Comparison of ENCODE assay signal across 7 mouse cellular contexts in genomic region chr2:165878907-165879361, GRCm38 (mm10). TPM values are rescaled to one million over a fixed set of nuclear protein-coding genes. Genes with fewer than 3 reads are reported as not detected.
DNase-seq lines count a peak whose midpoint lies in the region; ATAC-seq and TF ChIP-seq lines count a peak whose summit lies in the region.

No protein-coding gene starts in this region.

- H3K4me3 ChIP-seq in lung, postnatal 0 days (ENCODE audit: low read depth, low read length) = no peak overlapping the region
- no peak overlapping the region for H3K4me3 ChIP-seq in lung, adult 2 months (replicated peaks; ENCODE audit: extremely low read depth, low read depth, low read length)
- peak overlapping the region; percentile 37 for H3K4me3 ChIP-seq in forebrain, embryonic 15.5 days
- H3K4me3 ChIP-seq in limb, embryonic 13.5 days = peak overlapping the region; percentile 29
- H3K4me3 ChIP-seq in stomach, postnatal 0 days (ENCODE audit: low read depth, low read length) = no peak overlapping the region

- no peak for TF ChIP-seq CTCF in lung, postnatal 0 days (IDR thresholded peaks at IDR 0.05)
- no peak for TF ChIP-seq CTCF in lung, adult 2 months (IDR thresholded peaks at IDR 0.05; ENCODE audit: insufficient read depth, low read length)
- no peak for TF ChIP-seq CTCF in stomach, postnatal 0 days (IDR thresholded peaks at IDR 0.05; ENCODE audit: low read depth)

- no peak for DNase-seq in lung, postnatal 0 days (ENCODE audit: low spot score)
- DNase-seq in lung, adult 2 months = no peak
- DNase-seq in stomach, postnatal 0 days (ENCODE audit: low spot score) = no peak
- DNase-seq in layer of hippocampus, adult 11-12 months (ENCODE audit: low spot score) = no peak
- DNase-seq in ovary, postnatal 10 days (ENCODE audit: low spot score) = no peak

- H3K27ac ChIP-seq in lung, postnatal 0 days (ENCODE audit: low read length) = peak overlapping the region; percentile 90
- peak overlapping the region; percentile 100 for H3K27ac ChIP-seq in forebrain, embryonic 15.5 days (replicated peaks)
- H3K27ac ChIP-seq in limb, embryonic 13.5 days = peak overlapping the region; percentile 99
- H3K27ac ChIP-seq in stomach, postnatal 0 days (replicated peaks) = peak overlapping the region; percentile 100

- H3K4me1 ChIP-seq in lung, postnatal 0 days (ENCODE audit: insufficient read depth, low read depth, low read length) = peaks cover 64% of the 10 kb centered on the region
- peaks cover 62% of the 10 kb centered on the region for H3K4me1 ChIP-seq in lung, adult 2 months (ENCODE audit: control insufficient read depth, insufficient read depth, low read length)
- peaks cover 98% of the 10 kb centered on the region for H3K4me1 ChIP-seq in forebrain, embryonic 15.5 days
- peaks cover 98% of the 10 kb centered on the region for H3K4me1 ChIP-seq in limb, embryonic 13.5 days
- peaks cover 47% of the 10 kb centered on the region for H3K4me1 ChIP-seq in stomach, postnatal 0 days (replicated peaks; ENCODE audit: control insufficient read depth, insufficient read depth)

- TF ChIP-seq POLR2A in lung, adult 2 months (IDR thresholded peaks at IDR 0.05; ENCODE audit: borderline replicate concordance, extremely low read depth, low read depth, low read length) = no peak

- H3K36me3 ChIP-seq in lung, postnatal 0 days (ENCODE audit: insufficient read depth, low read length) = no peaks in the 10 kb centered on the region
- peaks cover 3% of the 10 kb centered on the region for H3K36me3 ChIP-seq in forebrain, embryonic 15.5 days
- peaks cover 9% of the 10 kb centered on the region for H3K36me3 ChIP-seq in limb, embryonic 13.5 days
- H3K36me3 ChIP-seq in stomach, postnatal 0 days (ENCODE audit: control insufficient read depth, insufficient read depth, low read length) = no peaks in the 10 kb centered on the region

- WGBS in lung, postnatal 0 days = 41% methylated on average over 8 of the region's 8 CpGs
- 55% methylated on average over 8 of the region's 8 CpGs for WGBS in lung, adult 2 months
- 24% methylated on average over 8 of the region's 8 CpGs for WGBS in forebrain, embryonic 15.5 days
- WGBS in limb, embryonic 13.5 days = 19% methylated on average over 8 of the region's 8 CpGs
- WGBS in stomach, postnatal 0 days = 33% methylated on average over 8 of the region's 8 CpGs

- no peaks in the 10 kb centered on the region for H3K9me3 ChIP-seq in lung, postnatal 0 days (ENCODE audit: low read length)
- no peaks in the 10 kb centered on the region for H3K9me3 ChIP-seq in forebrain, embryonic 15.5 days
- H3K9me3 ChIP-seq in limb, embryonic 13.5 days = no peaks in the 10 kb centered on the region
- H3K9me3 ChIP-seq in stomach, postnatal 0 days (ENCODE audit: control insufficient read depth, low read length) = no peaks in the 10 kb centered on the region

- H3K9ac ChIP-seq in lung, postnatal 0 days (replicated peaks; ENCODE audit: low read depth) = no peak overlapping the region
- peak overlapping the region; percentile 48 for H3K9ac ChIP-seq in forebrain, embryonic 15.5 days (replicated peaks)
- H3K9ac ChIP-seq in limb, embryonic 13.5 days = peak overlapping the region; percentile 53
- peak overlapping the region; percentile 35; the same call in 1 of the 2 replicates for H3K9ac ChIP-seq in stomach, postnatal 0 days (ENCODE audit: low read length)

- H3K4me2 ChIP-seq in lung, postnatal 0 days (replicated peaks; ENCODE audit: low read depth, low read length) = 0 out of 2 replicates have a peak overlapping the region, but pooled peaks have one; percentile 19
- H3K4me2 ChIP-seq in forebrain, embryonic 15.5 days (replicated peaks) = peak overlapping the region; percentile 67
- peak overlapping the region; percentile 77 for H3K4me2 ChIP-seq in limb, embryonic 13.5 days (replicated peaks)
- H3K4me2 ChIP-seq in stomach, postnatal 0 days (replicated peaks; ENCODE audit: low read depth) = peak overlapping the region; percentile 29

- no peak for TF ChIP-seq EP300 in lung, postnatal 0 days (IDR thresholded peaks at IDR 0.05)
- TF ChIP-seq EP300 in stomach, postnatal 0 days (optimal IDR thresholded peaks at IDR 0.05) = no peak

- ATAC-seq in lung, postnatal 0 days = no peak
- no peak for ATAC-seq in forebrain, embryonic 15.5 days (replicated peaks)
- ATAC-seq in limb, embryonic 13.5 days (ENCODE audit: low FRiP score, low read depth) = no peak
- no peak for ATAC-seq in stomach, postnatal 0 days (ENCODE audit: low FRiP score, low TSS enrichment)

- H3K27me3 ChIP-seq in lung, postnatal 0 days (replicated peaks; ENCODE audit: insufficient read depth, low read length) = no peaks in the 10 kb centered on the region
- H3K27me3 ChIP-seq in forebrain, embryonic 15.5 days = no peaks in the 10 kb centered on the region
- no peaks in the 10 kb centered on the region for H3K27me3 ChIP-seq in limb, embryonic 13.5 days
- H3K27me3 ChIP-seq in stomach, postnatal 0 days (ENCODE audit: control insufficient read depth, insufficient read depth, low read length) = no peaks in the 10 kb centered on the region

RNA-seq across cellular contexts. Expression of gene Zmynd8, which starts 19.9 kb away (rescaled TPM):
- polyA plus RNA-seq in lung, postnatal 0 days (2015; fragmentation: Nextera tagmentation; extraction: Ambion mirVana) = 30.7 and 32.1 TPM in 2 replicates
- 25.3 and 29.8 TPM in 2 replicates for polyA plus RNA-seq in lung, adult 2 months (2012; rRNA removed)
- polyA plus RNA-seq in forebrain, embryonic 15.5 days (2015; fragmentation: Nextera tagmentation; extraction: Ambion mirVana) = 81.0 and 85.9 TPM in 2 replicates
- 59.4 and 65.7 TPM in 2 replicates for polyA plus RNA-seq in limb, embryonic 13.5 days (2015; fragmentation: Nextera tagmentation; extraction: Ambion mirVana)
- polyA plus RNA-seq in stomach, postnatal 0 days (2015; fragmentation: Nextera tagmentation; extraction: Ambion mirVana) = 24.3 and 29.7 TPM in 2 replicates

Comparison
In these comparisons a context has a peak if more than half of its experiments do, and no peak if none do; other contexts are left out.
1. H3K4me2 ChIP-seq: peak in every context shown above with its lines; median percentile 77 in limb, embryonic 13.5 days; 67 in forebrain, embryonic 15.5 days; 29 in stomach, postnatal 0 days; 19 in lung, postnatal 0 days.
2. H3K4me3 ChIP-seq: peak in forebrain, embryonic 15.5 days (single experiment) and limb, embryonic 13.5 days (single experiment); none in lung, postnatal 0 days (single experiment), lung, adult 2 months (single experiment) and stomach, postnatal 0 days (single experiment).
3. Peak in every context shown above with its lines, with median percentiles within 50 percentile points of each other: H3K27ac ChIP-seq.